Mouse (Mus musculus) T-helper 17 cell (primary cell): ENCODE measurements around the gene Slc47a1.

Experiments
- in situ Hi-C, 2 experiments: fragments of 300-600 bp; cut with MboI, MseI; formaldehyde crosslinking; loops; 1 replicate in 1 of 2; 2 replicates in 1 of 2; pipeline ENCODE4 v1.15.1; 2025; ENCODE audit warnings: high pct_unique_total_duplicates in 2 of 2

Slc47a1 gene

DNA sequence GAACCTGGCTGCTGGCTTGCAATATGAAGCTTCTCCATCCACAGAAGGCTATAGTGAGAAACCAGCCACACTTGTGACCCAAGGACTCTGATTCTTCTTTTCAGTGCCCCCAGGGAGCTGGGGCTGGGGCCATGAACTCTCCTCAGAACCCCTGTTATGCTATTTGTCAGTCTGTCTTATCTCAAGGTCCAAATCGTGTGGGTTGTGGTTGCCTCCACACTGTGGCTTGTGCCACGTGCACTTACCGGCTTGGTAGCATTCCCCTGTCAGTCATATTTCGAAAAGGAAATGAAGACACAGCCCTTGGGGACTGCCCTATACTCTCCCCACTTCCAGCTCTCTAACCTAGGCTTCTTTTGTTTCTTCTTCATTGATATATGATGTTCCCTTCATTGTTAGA, 7.6 kb upstream of the Slc47a1 start:
- in situ Hi-C loops: no loop called here

- in situ Hi-C loops: no loop called here
Observed at GRCm38 (mm10) chr11:61381272-61381671, 3.1 kb upstream of the Slc47a1 start.

DNA sequence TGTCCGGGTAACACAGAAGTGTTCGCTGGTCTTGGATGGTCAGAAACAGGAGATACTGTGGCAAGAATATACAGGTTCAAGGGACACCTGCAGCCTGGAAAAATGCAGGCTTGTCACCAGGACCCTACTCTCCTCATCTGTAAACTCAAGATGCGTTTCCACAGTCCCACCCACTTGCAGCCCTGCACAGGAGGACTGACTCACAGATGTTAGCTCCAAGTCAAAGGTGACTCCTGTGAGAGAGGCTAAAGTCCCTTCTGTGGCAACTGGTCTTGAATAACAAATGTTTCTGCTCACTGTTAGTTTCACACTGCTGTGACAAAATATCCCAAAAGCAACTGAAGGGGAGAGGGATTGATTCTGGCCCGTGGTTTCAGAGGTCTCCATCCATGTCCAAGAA, 506 bp upstream of the Slc47a1 start:
- in situ Hi-C loops: loop anchor here in 1 of 2 experiments (5.0 kb wide), 1 partner anchor 96 kb away; no protein-coding TSS in a partner anchor

- in situ Hi-C loops: no loop called here
Observed at GRCm38 (mm10) chr11:61368668-61369067, 9.5 kb downstream of the Slc47a1 start.

GRCm38 (mm10) chr11:61366517-61367273, 11.4 kb downstream of the Slc47a1 start:
- in situ Hi-C loops: no loop called here

- in situ Hi-C loops: no loop called here
Observed at GRCm38 (mm10) chr11:61365938-61366337, 12.2 kb downstream of the Slc47a1 start.

DNA sequence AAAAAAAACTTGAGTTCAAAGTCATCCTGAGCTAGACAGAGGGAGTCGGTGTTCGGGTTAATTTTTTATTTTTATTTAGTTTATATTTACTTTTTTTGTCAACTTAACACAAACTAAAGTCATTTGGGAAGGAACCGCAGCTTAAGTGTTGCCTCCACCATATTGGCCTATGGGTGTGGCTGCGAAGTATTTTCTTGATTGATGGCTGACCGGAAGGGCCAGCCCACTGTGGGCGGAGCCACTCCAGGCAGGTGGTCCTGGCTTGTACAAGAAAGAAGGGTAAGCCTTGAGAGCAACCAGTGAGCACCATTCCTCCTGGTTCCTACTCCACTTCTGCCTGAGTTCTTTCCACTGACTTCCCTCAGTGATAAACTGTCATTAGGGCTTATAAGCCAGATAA, 14.0 kb downstream of the Slc47a1 start:
- in situ Hi-C loops: no loop called here

- in situ Hi-C loops: no loop called here
Observed at GRCm38 (mm10) chr11:61361515-61362190, 16.5 kb downstream of the Slc47a1 start.

DNA sequence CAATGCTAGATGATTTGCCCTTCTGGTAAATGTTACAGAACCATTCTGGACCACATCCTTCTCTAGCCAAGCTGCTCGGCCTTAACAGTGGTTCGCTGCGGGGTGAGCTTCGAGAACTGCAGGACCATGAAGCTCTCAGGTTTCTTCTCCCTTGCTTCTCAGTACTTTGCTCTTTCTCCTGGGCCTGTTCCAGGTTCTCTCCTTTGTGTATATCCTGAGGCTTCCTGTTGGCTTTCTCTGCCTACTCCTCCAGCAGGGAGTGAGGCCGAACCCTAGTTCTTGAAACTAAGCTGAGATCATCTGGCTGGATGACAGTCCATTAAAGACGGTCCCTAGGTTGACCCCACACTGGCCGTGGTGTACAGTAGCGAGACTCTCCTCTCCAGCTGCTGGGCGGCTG, 21.5 kb downstream of the Slc47a1 start:
- in situ Hi-C loops: loop anchor here in 1 of 2 experiments (10.0 kb wide), 1 partner anchor 282 kb away; no protein-coding TSS in a partner anchor

- in situ Hi-C loops: loop anchor here in 1 of 2 experiments (10.0 kb wide), 1 partner anchor 281 kb away; no protein-coding TSS in a partner anchor
Observed at GRCm38 (mm10) chr11:61356111-61356510, 22.0 kb downstream of the Slc47a1 start.

GRCm38 (mm10) chr11:61355351-61355750, 22.8 kb downstream of the Slc47a1 start:
- in situ Hi-C loops: loop anchor here in 1 of 2 experiments (10.0 kb wide), 1 partner anchor 281 kb away; no protein-coding TSS in a partner anchor

DNA sequence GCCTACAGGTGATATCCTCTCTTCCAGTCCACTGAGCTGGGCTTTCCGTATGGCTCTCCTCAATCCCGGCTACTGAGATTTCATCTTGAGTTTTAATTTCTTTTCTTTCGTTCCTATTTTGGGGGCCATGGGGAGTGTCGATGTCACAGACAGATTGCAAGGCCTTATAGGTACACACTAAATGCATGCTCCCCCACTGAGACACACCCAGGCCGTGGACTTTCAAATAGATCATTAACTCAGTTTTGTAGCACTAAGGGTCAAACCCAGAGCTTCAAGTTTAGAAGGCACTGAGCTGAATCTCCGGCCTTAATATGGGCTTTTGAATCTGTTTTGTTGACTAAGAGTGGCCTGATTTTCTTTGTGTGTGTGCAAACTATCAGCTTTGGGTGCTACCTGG, 23.8 kb downstream of the Slc47a1 start:
- in situ Hi-C loops: loop anchor here in 1 of 2 experiments (10.0 kb wide), 1 partner anchor 280 kb away; no protein-coding TSS in a partner anchor

DNA sequence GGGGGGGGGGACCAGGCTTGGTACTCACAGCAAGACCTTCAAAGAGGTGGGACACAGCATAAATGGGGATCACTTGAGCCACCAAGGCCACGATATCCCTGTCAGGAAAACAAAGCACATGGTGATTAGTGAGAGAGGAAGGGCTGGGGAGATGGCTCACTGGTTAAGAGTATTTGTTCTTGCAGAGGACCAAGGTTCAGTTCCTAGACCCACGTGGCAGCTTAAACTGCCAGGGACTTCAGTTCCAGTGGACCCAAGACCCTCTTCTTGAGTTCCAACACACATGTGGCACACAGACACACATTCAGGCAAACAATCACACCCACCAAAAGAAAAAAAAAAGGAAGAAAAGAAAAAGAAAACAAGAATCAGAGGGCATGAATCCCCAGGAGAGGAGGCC, 25.1 kb downstream of the Slc47a1 start:
- in situ Hi-C loops: loop anchor here in 1 of 2 experiments (10.0 kb wide), 1 partner anchor 278 kb away; no protein-coding TSS in a partner anchor

- in situ Hi-C loops: loop anchor here in 1 of 2 experiments (10.0 kb wide), 1 partner anchor 277 kb away; no protein-coding TSS in a partner anchor
Observed at GRCm38 (mm10) chr11:61352138-61352651, 25.9 kb downstream of the Slc47a1 start.

DNA sequence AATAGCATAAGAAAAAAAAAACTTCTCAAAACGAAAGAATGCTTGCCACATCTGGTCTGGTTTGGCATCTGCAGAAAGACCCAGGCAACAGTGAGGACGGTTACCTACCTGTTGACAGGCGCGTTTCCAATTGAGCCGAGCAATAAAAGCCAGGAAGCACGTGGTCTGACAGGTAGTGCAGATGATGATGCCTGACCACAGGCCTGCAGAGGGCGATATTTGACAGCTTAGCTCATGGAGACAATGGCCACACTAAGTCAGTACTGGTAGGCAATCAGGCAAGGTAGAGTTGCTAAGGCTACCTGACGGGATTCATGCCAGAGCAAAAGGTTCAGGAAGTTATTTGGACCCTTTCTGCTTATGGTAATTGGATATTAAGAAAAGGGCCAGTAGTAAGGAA, 28.8 kb downstream of the Slc47a1 start:
- in situ Hi-C loops: loop anchor here in 1 of 2 experiments (10.0 kb wide), 1 partner anchor 45 kb away; no protein-coding TSS in a partner anchor

- in situ Hi-C loops: loop anchor here in 1 of 2 experiments (10.0 kb wide), 1 partner anchor 49 kb away; no protein-coding TSS in a partner anchor
Observed at GRCm38 (mm10) chr11:61346133-61346532, 32.0 kb downstream of the Slc47a1 start.

DNA sequence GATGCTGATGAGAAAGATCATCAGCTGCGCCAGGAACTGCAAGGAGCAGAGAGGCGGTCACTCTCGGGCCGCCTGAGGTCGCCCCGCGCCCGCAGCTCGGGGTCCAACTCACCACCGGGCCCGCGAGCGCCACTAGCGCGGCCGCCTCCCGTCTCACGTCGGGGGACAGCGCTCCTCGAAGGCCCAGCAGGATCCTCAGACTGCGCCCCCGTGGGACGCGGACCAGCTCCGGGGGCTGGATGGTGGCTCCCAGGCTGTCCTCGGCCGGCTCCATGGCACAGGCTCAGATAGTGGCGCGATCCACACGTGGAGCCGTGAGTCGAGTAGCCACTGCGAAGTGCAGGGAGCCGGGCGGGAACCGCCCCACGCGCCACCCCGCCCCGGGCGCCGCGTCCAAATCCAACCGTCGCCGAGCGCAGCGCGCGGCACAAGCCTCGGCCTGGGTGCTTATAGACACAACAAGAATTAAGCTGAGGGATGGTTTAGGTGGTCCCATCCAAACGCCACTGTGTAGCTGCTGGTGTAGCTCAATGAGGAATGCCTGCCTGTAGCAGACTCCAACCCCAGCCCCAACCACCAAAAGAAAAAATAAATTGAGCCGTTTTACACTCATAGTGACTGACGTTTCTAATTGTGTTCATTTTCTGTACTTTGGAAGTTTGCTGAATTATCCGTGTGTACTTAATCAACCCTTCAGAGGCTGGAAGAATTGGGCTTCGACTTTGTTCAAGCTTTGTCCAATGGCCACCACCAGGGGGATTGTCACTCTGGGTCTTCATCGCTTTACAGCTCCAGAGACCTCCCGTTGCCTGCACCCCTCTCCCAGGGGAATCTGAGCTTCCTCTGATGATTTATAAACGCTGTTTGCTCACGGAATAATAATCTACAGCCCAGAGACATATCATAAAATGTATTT, 35.4 kb downstream of the Slc47a1 start, which contains the start of gene Slc47a2:
Slc47a2 (minus strand) TSS at position 356 of the 916 bp plus-strand sequence.
- in situ Hi-C loops: loop anchor here in 1 of 2 experiments (10.0 kb wide), 1 partner anchor 52 kb away; no protein-coding TSS in a partner anchor

GRCm38 (mm10) chr11:61341971-61342370, 36.2 kb downstream of the Slc47a1 start:
- in situ Hi-C loops: loop anchor here in 1 of 2 experiments (10.0 kb wide), 1 partner anchor 53 kb away; no protein-coding TSS in a partner anchor

DNA sequence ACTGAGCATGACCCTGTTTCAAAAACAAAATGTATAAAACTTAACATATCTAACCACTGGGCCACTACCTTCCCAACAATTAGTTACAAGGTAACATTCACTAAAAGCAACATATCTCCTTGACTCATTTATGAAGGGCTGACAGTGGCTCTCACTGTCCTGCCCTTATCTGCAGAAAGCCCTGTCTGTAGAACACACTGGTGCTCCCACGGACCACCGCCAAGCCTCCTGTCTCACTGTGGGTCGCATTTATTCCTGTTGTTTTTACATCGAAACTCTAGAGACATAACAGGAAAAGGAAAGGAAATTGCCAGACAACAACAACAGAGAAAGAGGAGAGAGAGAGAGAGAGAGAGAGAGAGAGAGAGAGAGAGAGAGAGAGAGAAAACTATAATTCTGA, 36.9 kb downstream of the Slc47a1 start:
- in situ Hi-C loops: loop anchor here in 1 of 2 experiments (10.0 kb wide), 1 partner anchor 54 kb away; no protein-coding TSS in a partner anchor

- in situ Hi-C loops: loop anchor here in 1 of 2 experiments (10.0 kb wide), 1 partner anchor 54 kb away; no protein-coding TSS in a partner anchor
Observed at GRCm38 (mm10) chr11:61340374-61340773, 37.8 kb downstream of the Slc47a1 start.
